Mouse (Mus musculus): Measurements from ENCODE around the gene Ripk3. TPM values are rescaled to one million over a fixed set of nuclear protein-coding genes. Genes with fewer than 3 reads are reported as not detected.

Gene Ripk3
- polyA plus RNA-seq, 1 experiment, result 0.39 TPM

DNA sequence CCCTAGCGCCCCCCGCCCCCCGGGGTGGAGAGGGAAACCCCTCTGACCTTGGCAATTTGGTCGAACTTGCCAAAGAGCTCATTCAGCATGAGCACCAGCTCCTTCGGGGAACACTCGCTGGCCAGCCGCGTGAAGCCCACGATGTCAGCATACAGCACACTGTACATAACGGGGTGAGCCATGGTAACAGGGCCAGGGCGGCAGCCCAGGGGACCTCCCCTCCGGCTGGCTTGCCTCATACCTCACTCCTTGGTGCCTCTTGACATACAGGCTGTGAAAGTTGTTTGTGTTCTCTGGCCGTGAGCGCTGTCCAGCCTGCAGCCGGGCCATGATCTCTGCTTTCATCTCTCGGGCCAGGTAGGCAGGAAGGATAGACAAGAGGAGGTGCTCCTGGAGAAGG lies 9.0 kb downstream of the Ripk3 start:
- 62% methylated on average over 16 of the region's 16 CpGs for WGBS

DNA sequence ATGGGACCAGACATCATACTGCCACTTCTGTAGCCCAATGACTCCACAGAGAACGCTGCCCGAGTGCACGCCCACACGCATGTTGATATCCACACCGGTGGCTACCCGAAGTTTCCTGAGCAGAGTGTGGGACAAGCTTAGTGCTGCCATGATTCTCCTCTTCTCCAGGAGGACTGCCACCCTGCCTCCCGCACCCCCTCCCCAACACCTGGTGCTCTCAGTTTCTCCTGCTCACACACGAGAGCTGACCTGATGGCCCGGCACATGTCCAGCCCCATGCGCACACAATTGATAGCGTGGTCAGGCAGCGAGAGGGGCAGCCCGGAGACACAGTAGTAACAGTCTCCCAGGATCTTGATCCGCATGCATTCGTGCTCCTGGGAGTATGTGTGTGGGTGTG lies 10.0 kb downstream of the Ripk3 start:
- no peaks in the 10 kb centered on the region for H3K4me1 ChIP-seq (ENCODE audit: control insufficient read depth, insufficient read depth, low read length)
- DNase-seq, result peak in 1 of 2 experiments; percentile 3
- no peaks in the 10 kb centered on the region; the same call in 1 of the 2 replicates for H3K27me3 ChIP-seq (ENCODE audit: control insufficient read depth, insufficient read depth, low read length)
- no peak overlapping the region for H3K27ac ChIP-seq (ENCODE audit: insufficient read depth, low read length)
- no peak overlapping the region for H3K4me3 ChIP-seq (replicated peaks; ENCODE audit: insufficient read depth, low read depth, low read length)
- TF ChIP-seq POLR2A (IDR thresholded peaks at IDR 0.05; ENCODE audit: borderline replicate concordance, insufficient read depth, low read length) (no peak), CTCF (IDR thresholded peaks at IDR 0.05; ENCODE audit: borderline replicate concordance, insufficient read depth, low read depth, low read length) (no peak)
- 88% methylated on average over 15 of the region's 15 CpGs for WGBS

More for the DNA sequence above, 9.0 kb downstream of the Ripk3 start:
- DNase-seq, result peak in 1 of 2 experiments; percentile 4
- Histone ChIP-seq H3K4me1 (ENCODE audit: control insufficient read depth, insufficient read depth, low read length) (no peaks in the 10 kb centered on the region), H3K27ac (ENCODE audit: insufficient read depth, low read length) (no peak overlapping the region), H3K27me3 (ENCODE audit: control insufficient read depth, insufficient read depth, low read length) (no peaks in the 10 kb centered on the region; the same call in 1 of the 2 replicates), H3K4me3 (replicated peaks; ENCODE audit: insufficient read depth, low read depth, low read length) (no peak overlapping the region)
- TF ChIP-seq POLR2A (IDR thresholded peaks at IDR 0.05; ENCODE audit: borderline replicate concordance, insufficient read depth, low read length) (no peak), CTCF (IDR thresholded peaks at IDR 0.05; ENCODE audit: borderline replicate concordance, insufficient read depth, low read depth, low read length) (no peak)

DNA sequence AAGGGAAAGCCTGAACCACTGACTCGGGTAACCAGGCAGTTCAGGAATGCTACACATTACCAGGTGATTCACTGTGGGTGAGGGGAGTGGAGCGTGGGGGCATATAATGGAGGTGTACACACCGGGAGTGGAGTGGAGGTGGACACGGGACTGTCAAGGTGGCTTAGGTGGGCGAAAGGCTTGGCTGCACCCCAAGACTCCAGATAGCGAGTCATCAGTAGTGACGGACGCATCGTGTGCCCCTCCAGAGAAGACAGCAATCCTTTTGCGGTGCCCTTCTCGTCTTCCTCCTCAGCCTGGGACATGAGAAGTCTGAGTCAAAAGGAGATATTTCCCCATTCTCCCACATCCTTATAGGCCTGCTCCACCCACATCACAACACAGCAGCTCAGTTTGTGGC lies 10.9 kb downstream of the Ripk3 start:
- no peak overlapping the region for H3K4me3 ChIP-seq (replicated peaks; ENCODE audit: insufficient read depth, low read depth, low read length)
- no peak for TF ChIP-seq POLR2A (IDR thresholded peaks at IDR 0.05; ENCODE audit: borderline replicate concordance, insufficient read depth, low read length)
- no peak for TF ChIP-seq CTCF (IDR thresholded peaks at IDR 0.05; ENCODE audit: borderline replicate concordance, insufficient read depth, low read depth, low read length)
- no peak overlapping the region for H3K27ac ChIP-seq (ENCODE audit: insufficient read depth, low read length)
- peak in 1 of 2 experiments; percentile 1 for DNase-seq
- H3K27me3 ChIP-seq (ENCODE audit: control insufficient read depth, insufficient read depth, low read length), result no peaks in the 10 kb centered on the region; the same call in 1 of the 2 replicates
- WGBS, result 86% methylated on average over 11 of the region's 11 CpGs
- H3K4me1 ChIP-seq (ENCODE audit: control insufficient read depth, insufficient read depth, low read length), result no peaks in the 10 kb centered on the region

- 65% methylated on average over 3 of the region's 3 CpGs for WGBS
- no peaks in the 10 kb centered on the region for H3K27me3 ChIP-seq (ENCODE audit: control insufficient read depth, insufficient read depth, low read length)
- H3K4me3 ChIP-seq (replicated peaks; ENCODE audit: insufficient read depth, low read depth, low read length), result no peak overlapping the region
- H3K27ac ChIP-seq (ENCODE audit: insufficient read depth, low read length), result no peak overlapping the region
- DNase-seq, result no peak
- H3K4me1 ChIP-seq (ENCODE audit: control insufficient read depth, insufficient read depth, low read length), result no peaks in the 10 kb centered on the region
- TF ChIP-seq CTCF (IDR thresholded peaks at IDR 0.05; ENCODE audit: borderline replicate concordance, insufficient read depth, low read depth, low read length), result no peak
- no peak for TF ChIP-seq POLR2A (IDR thresholded peaks at IDR 0.05; ENCODE audit: borderline replicate concordance, insufficient read depth, low read length)
These were observed 11.5 kb downstream of the Ripk3 start for GRCm38 (mm10) chr14:55777176-55777575.

DNA sequence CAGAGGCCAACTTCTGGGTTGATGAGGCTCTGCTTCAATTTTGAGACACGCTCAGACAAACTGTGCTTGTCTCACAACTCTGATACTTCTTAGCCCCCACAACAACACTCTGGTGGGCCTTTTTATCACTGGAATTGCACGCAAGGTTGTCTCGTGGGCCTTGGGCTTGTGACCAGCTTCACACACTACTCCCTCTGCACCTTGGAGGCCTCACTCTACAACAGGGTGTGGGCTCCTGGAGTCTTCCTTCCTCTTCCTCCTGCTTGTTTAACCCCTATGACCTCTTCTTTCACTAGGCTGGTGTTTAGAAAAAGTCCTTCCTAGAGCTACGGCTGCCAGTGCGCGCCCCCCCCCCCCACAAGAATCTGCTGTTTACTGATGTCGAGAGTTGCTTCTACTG lies 12.0 kb downstream of the Ripk3 start:
- H3K27ac ChIP-seq (ENCODE audit: insufficient read depth, low read length), result no peak overlapping the region
- H3K4me3 ChIP-seq (replicated peaks; ENCODE audit: insufficient read depth, low read depth, low read length), result no peak overlapping the region
- peak in 1 of 2 experiments; percentile 3 for DNase-seq
- TF ChIP-seq POLR2A (IDR thresholded peaks at IDR 0.05; ENCODE audit: borderline replicate concordance, insufficient read depth, low read length) (no peak), CTCF (IDR thresholded peaks at IDR 0.05; ENCODE audit: borderline replicate concordance, insufficient read depth, low read depth, low read length) (no peak)
- H3K4me1 ChIP-seq (ENCODE audit: control insufficient read depth, insufficient read depth, low read length), result no peaks in the 10 kb centered on the region
- 81% methylated on average over 7 of the region's 7 CpGs for WGBS
- no peaks in the 10 kb centered on the region for H3K27me3 ChIP-seq (ENCODE audit: control insufficient read depth, insufficient read depth, low read length)

GRCm38 (mm10) chr14:55769087-55769703 lies 19.5 kb downstream of the Ripk3 start:
- 87% methylated on average over 16 of the region's 16 CpGs for WGBS
- H3K27ac ChIP-seq (ENCODE audit: insufficient read depth, low read length), result no peak overlapping the region
- H3K27me3 ChIP-seq (ENCODE audit: control insufficient read depth, insufficient read depth, low read length), result no peaks in the 10 kb centered on the region
- H3K4me1 ChIP-seq (ENCODE audit: control insufficient read depth, insufficient read depth, low read length), result peaks cover 4% of the 10 kb centered on the region; the same call in 1 of the 2 replicates
- TF ChIP-seq POLR2A (IDR thresholded peaks at IDR 0.05; ENCODE audit: borderline replicate concordance, insufficient read depth, low read length), result no peak
- no peak for TF ChIP-seq CTCF (IDR thresholded peaks at IDR 0.05; ENCODE audit: borderline replicate concordance, insufficient read depth, low read depth, low read length)
- H3K4me3 ChIP-seq (replicated peaks; ENCODE audit: insufficient read depth, low read depth, low read length), result no peak overlapping the region
- DNase-seq, result no peak

GRCm38 (mm10) chr14:55768555-55768954 lies 20.1 kb downstream of the Ripk3 start:
- Histone ChIP-seq H3K27ac (ENCODE audit: insufficient read depth, low read length) (no peak overlapping the region), H3K4me1 (ENCODE audit: control insufficient read depth, insufficient read depth, low read length) (peaks cover 4% of the 10 kb centered on the region; the same call in 1 of the 2 replicates), H3K4me3 (replicated peaks; ENCODE audit: insufficient read depth, low read depth, low read length) (no peak overlapping the region), H3K27me3 (ENCODE audit: control insufficient read depth, insufficient read depth, low read length) (no peaks in the 10 kb centered on the region)
- WGBS, result 93% methylated on average over 6 of the region's 6 CpGs
- TF ChIP-seq POLR2A (IDR thresholded peaks at IDR 0.05; ENCODE audit: borderline replicate concordance, insufficient read depth, low read length) (no peak), CTCF (IDR thresholded peaks at IDR 0.05; ENCODE audit: borderline replicate concordance, insufficient read depth, low read depth, low read length) (no peak)
- DNase-seq, result no peak
